Comparison of ENCODE assay signal across 28 mouse cellular contexts in the genomic region with DNA sequence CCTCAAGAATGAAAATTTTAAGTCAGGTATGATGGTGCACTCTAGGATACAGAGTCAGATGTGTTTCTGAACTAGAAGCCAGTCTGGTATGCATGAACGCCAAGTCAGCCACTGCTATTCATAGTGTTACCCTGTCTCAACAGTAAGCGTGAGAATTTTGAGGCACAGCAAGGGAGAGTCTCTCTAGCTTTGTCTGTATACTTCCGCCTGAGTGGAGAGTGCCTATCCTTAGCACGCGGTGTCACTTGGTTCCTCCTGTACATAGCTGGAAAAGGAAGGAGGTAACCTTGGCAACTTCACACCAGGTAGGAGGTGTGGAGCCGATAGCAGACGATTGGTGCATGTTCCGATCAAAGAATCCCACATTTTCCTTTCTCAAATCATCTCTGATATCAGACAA.
DNase-seq lines count a peak whose midpoint lies in the region; ATAC-seq and TF ChIP-seq lines count a peak whose summit lies in the region.
"Had no signal": no experiment of that assay in that cellular context is flagged by ENCODE, and none has a peak within 500 bp of the region (broad histone marks: within the 10 kb centered on the region; RNA-seq: fewer than 3 reads in every experiment).

No protein-coding gene starts in this region.

- no peak overlapping the region for H3K27ac ChIP-seq in left cerebral cortex, adult 2 months
- H3K27ac ChIP-seq: embryonic facial prominence, embryonic 13.5 days; forebrain, embryonic 10.5 days; hindbrain, embryonic 10.5 days; hindbrain, embryonic 15.5 days; liver, embryonic 14.5 days; midbrain, embryonic 15.5 days; stomach, embryonic 15.5 days had no signal

- no peak overlapping the region for H3K4me3 ChIP-seq in left cerebral cortex, adult 2 months
- H3K4me3 ChIP-seq: embryonic facial prominence, embryonic 13.5 days; forebrain, embryonic 10.5 days; hindbrain, embryonic 10.5 days; hindbrain, embryonic 15.5 days; midbrain, embryonic 15.5 days; stomach, embryonic 15.5 days had no signal

- DNase-seq in frontal cortex, postnatal 14 days (ENCODE audit: low spot score in 2 of 2), result no peak
- peak; percentile 25 to 68 for DNase-seq in left cerebral cortex, postnatal 25 days (ENCODE audit: low spot score in 2 of 2)
- DNase-seq in left cerebral cortex, adult 2 months (ENCODE audit: extremely low spot score in 1 of 2, low spot score in 2 of 2), result no peak
- peak; percentile 7 to 16 for DNase-seq in right cerebral cortex, postnatal 36 days (ENCODE audit: low spot score in 2 of 2)
- DNase-seq in right cerebral cortex, postnatal 10 days (ENCODE audit: low spot score in 2 of 2), result no peak
- no peak for DNase-seq in thymus, postnatal 14 days
- DNase-seq: adrenal gland, postnatal 25 days; cerebellum, adult 18-20 months; cerebellum, postnatal 10 days; forebrain, postnatal 0 days; gastrocnemius, postnatal 14 days; heart, postnatal 14 days; kidney, adult 11 months; kidney, postnatal 14 days; liver; lung, adult 2 months; lung, postnatal 14 days; thymus, postnatal 25 days had no signal

- TF ChIP-seq CTCF in left cerebral cortex, adult 2 months (IDR thresholded peaks at IDR 0.05), result no peak

- intact Hi-C loops in left cerebral cortex, postnatal 25 days (cut with DNase I), result no loop called here
- intact Hi-C loops in left cerebral cortex, adult 2 months (cut with DNase I), result no loop called here

- ATAC-seq in frontal cortex, adult (ENCODE audit: low TSS enrichment), result peak; percentile 92
- ATAC-seq: forebrain, postnatal 0 days; inflammation-experienced regulatory T-cells, adult 6 months; midbrain, embryonic 15.5 days; Patski had no signal

Comparison
In these comparisons a context has a peak if more than half of its experiments do, and no peak if none do; other contexts are left out.
1. DNase-seq: peak in left cerebral cortex, postnatal 25 days (2 of 2) and right cerebral cortex, postnatal 36 days (2 of 2); none in frontal cortex, postnatal 14 days (0 of 2), left cerebral cortex, adult 2 months (0 of 2), right cerebral cortex, postnatal 10 days (0 of 2) and thymus, postnatal 14 days (single experiment).